Mouse (Mus musculus) liver, embryonic 13.5 days (tissue): ENCODE data around the gene Bloc1s3. TPM values are rescaled to one million over a fixed set of nuclear protein-coding genes. Genes with fewer than 3 reads are reported as not detected.

Source experiments
- ATAC-seq: fragments of 200-750 bp; cut with Nextera tagmentation; 2 replicates; pipeline ENCODE4 v1.8.0; 2017; ENCODE audit warnings: low read depth, mild to moderate bottlenecking, moderate number of reproducible peaks, moderate library complexity
- DNase-seq: peaks from one replicate; pipeline ENCODE4 v3.0.0; 2022
- H3K27ac ChIP-seq: fragments of 300-500 bp; sonication (generic); 2 replicates; pipeline ENCODE4 v1.5.1; 2015; ENCODE audit warnings: moderate library complexity, mild to moderate bottlenecking, inconsistent platforms
- H3K27me3 ChIP-seq: fragments of 300-500 bp; sonication (generic); 2 replicates; pipeline ENCODE4 v1.6.1; 2015; ENCODE audit warnings: mild to moderate bottlenecking, inconsistent platforms
- H3K36me3 ChIP-seq: fragments of 300-500 bp; sonication (generic); 2 replicates; pipeline ENCODE4 v1.6.1; 2015; ENCODE audit warnings: mild to moderate bottlenecking, inconsistent platforms
- H3K4me1 ChIP-seq: fragments of 300-500 bp; sonication (generic); replicated peaks from 2 replicates; pipeline ENCODE4 v1.6.1; 2015; ENCODE audit warnings: inconsistent platforms
- H3K4me2 ChIP-seq: fragments of 300-500 bp; sonication (generic); 2 replicates; pipeline ENCODE4 v1.6.1; 2015; ENCODE audit warnings: inconsistent platforms, mild to moderate bottlenecking, moderate library complexity
- H3K4me3 ChIP-seq: fragments of 300-500 bp; sonication (generic); replicated peaks from 2 replicates; pipeline ENCODE4 v1.5.1; 2015; ENCODE audit warnings: mild to moderate bottlenecking, inconsistent platforms
- H3K9ac ChIP-seq: fragments of 300-500 bp; sonication (generic); 2 replicates; pipeline ENCODE4 v1.6.1; 2015; ENCODE audit warnings: mild to moderate bottlenecking, inconsistent platforms
- H3K9me3 ChIP-seq: fragments of 300-500 bp; sonication (generic); replicated peaks from 2 replicates; pipeline ENCODE4 v1.6.1; 2016; ENCODE audit warnings: inconsistent platforms
- WGBS: fragments of 180-500 bp; shearing (Covaris S2); methylation state at CpG from one replicate; pipeline ENCODE4 v1.1.7; 2015; ENCODE audit not compliant: insufficient replicate concordance; 5-methylcytosine and 5-hydroxymethylcytosine counted together
- polyA plus RNA-seq: library from polyadenylated mRNA; unstranded; fragments of >200 nt; fragmentation: Nextera tagmentation; extraction: Ambion mirVana; gene quantifications from 2 replicates; pipeline ENCODE4 v1.2.1, GENCODE M21; 2015

Bloc1s3 gene
- polyA plus RNA-seq, 1 experiment from 2014 or later: 1.3 TPM

GRCm38 (mm10) chr7:19472403-19472802 lies 35.8 kb downstream of the Bloc1s3 start:
- peak; percentile 46 for ATAC-seq
- no peak overlapping the region; the same call in 1 of the 2 replicates for H3K9ac ChIP-seq
- H3K4me3 ChIP-seq: no peak overlapping the region
- H3K9me3 ChIP-seq: no peaks in the 10 kb centered on the region
- DNase-seq: no peak
- H3K27ac ChIP-seq: peak overlapping the region; percentile 34; the same call in 1 of the 2 replicates
- 21% methylated on average over 4 of the region's 4 CpGs for WGBS
- H3K36me3 ChIP-seq: peaks cover 3% of the 10 kb centered on the region; the same call in 1 of the 2 replicates
- H3K4me2 ChIP-seq: 0 out of 2 replicates have a peak overlapping the region, but pooled peaks have one; percentile 15
- H3K27me3 ChIP-seq: peaks cover 66% of the 10 kb centered on the region
- H3K4me1 ChIP-seq: peaks cover 38% of the 10 kb centered on the region

- no peak overlapping the region for H3K4me2 ChIP-seq
- peaks cover 46% of the 10 kb centered on the region for H3K4me1 ChIP-seq
- no peak overlapping the region for H3K4me3 ChIP-seq
- H3K27ac ChIP-seq: no peak overlapping the region
- peaks cover 3% of the 10 kb centered on the region; the same call in 1 of the 2 replicates for H3K36me3 ChIP-seq
- H3K9me3 ChIP-seq: no peaks in the 10 kb centered on the region
- peaks cover 65% of the 10 kb centered on the region for H3K27me3 ChIP-seq
- no peak for DNase-seq
- no peak for ATAC-seq
- WGBS: 49% methylated on average over 14 of the region's 14 CpGs
- H3K9ac ChIP-seq: no peak overlapping the region
Measured at GRCm38 (mm10) chr7:19470308-19470707, 37.9 kb downstream of the Bloc1s3 start.

GRCm38 (mm10) chr7:19469404-19469803 lies 38.8 kb downstream of the Bloc1s3 start:
- Histone ChIP-seq H3K4me2 (no peak overlapping the region), H3K27ac (no peak overlapping the region), H3K4me3 (no peak overlapping the region), H3K36me3 (no peaks in the 10 kb centered on the region), H3K4me1 (peaks cover 49% of the 10 kb centered on the region), H3K27me3 (peaks cover 65% of the 10 kb centered on the region), H3K9me3 (no peaks in the 10 kb centered on the region), H3K9ac (no peak overlapping the region)
- WGBS: 72% methylated on average over 23 of the region's 23 CpGs
- DNase-seq (no peak), ATAC-seq (no peak)

GRCm38 (mm10) chr7:19468279-19468678 lies 39.9 kb downstream of the Bloc1s3 start:
- DNase-seq (no peak), ATAC-seq (no peak)
- H3K27ac ChIP-seq: no peak overlapping the region
- peaks cover 54% of the 10 kb centered on the region for H3K27me3 ChIP-seq
- peaks cover 42% of the 10 kb centered on the region for H3K4me1 ChIP-seq
- no peaks in the 10 kb centered on the region for H3K36me3 ChIP-seq
- H3K4me2 ChIP-seq: no peak overlapping the region
- no peaks in the 10 kb centered on the region for H3K9me3 ChIP-seq
- H3K4me3 ChIP-seq: no peak overlapping the region
- WGBS: 51% methylated on average over 12 of the region's 12 CpGs
- H3K9ac ChIP-seq: no peak overlapping the region

- peaks cover 50% of the 10 kb centered on the region for H3K27me3 ChIP-seq
- H3K4me3 ChIP-seq: no peak overlapping the region
- ATAC-seq: no peak
- no peaks in the 10 kb centered on the region for H3K9me3 ChIP-seq
- no peaks in the 10 kb centered on the region for H3K36me3 ChIP-seq
- H3K27ac ChIP-seq: no peak overlapping the region
- no peak overlapping the region for H3K4me2 ChIP-seq
- 26% methylated on average over 6 of the region's 6 CpGs for WGBS
- peaks cover 46% of the 10 kb centered on the region for H3K4me1 ChIP-seq
- DNase-seq: peak; percentile 23
- no peak overlapping the region for H3K9ac ChIP-seq
Measured at GRCm38 (mm10) chr7:19467638-19468037, 40.5 kb downstream of the Bloc1s3 start.

GRCm38 (mm10) chr7:19466602-19467145 lies 41.5 kb downstream of the Bloc1s3 start:
- no peaks in the 10 kb centered on the region for H3K36me3 ChIP-seq
- H3K9ac ChIP-seq: no peak overlapping the region
- DNase-seq (no peak), ATAC-seq (peak; percentile 38; the same call in 1 of the 2 replicates)
- 0 out of 2 replicates have a peak overlapping the region, but pooled peaks have one; percentile 13 for H3K27ac ChIP-seq
- no peak overlapping the region for H3K4me2 ChIP-seq
- peaks cover 44% of the 10 kb centered on the region for H3K27me3 ChIP-seq
- H3K4me3 ChIP-seq: no peak overlapping the region
- WGBS: 56% methylated on average over 5 of the region's 5 CpGs
- peaks cover 45% of the 10 kb centered on the region for H3K4me1 ChIP-seq
- H3K9me3 ChIP-seq: no peaks in the 10 kb centered on the region

- 0 out of 2 replicates have a peak overlapping the region, but pooled peaks have one; percentile 20 for H3K9ac ChIP-seq
- 14% methylated on average over 22 of the region's 22 CpGs for WGBS
- ATAC-seq: no peak
- no peak overlapping the region for H3K27ac ChIP-seq
- peak overlapping the region; percentile 32 for H3K4me2 ChIP-seq
- DNase-seq: no peak
- peak overlapping the region; percentile 12 for H3K4me3 ChIP-seq
- peaks cover 40% of the 10 kb centered on the region for H3K4me1 ChIP-seq
- no peaks in the 10 kb centered on the region for H3K9me3 ChIP-seq
- H3K27me3 ChIP-seq: peaks cover 33% of the 10 kb centered on the region
- no peaks in the 10 kb centered on the region for H3K36me3 ChIP-seq
Measured at GRCm38 (mm10) chr7:19464367-19465307, 43.5 kb downstream of the Bloc1s3 start.

- peak within 1 kb of the TSS; percentile 36 for H3K4me3 ChIP-seq
Measured at GRCm38 (mm10) chr7:19462884-19463381, 45.2 kb downstream of the Bloc1s3 start, which contains the start of gene Exoc3l2. Gene Exoc3l2 (plus strand): TSS chr7:19463331.

GRCm38 (mm10) chr7:19462443-19462842 lies 45.7 kb downstream of the Bloc1s3 start:
- Histone ChIP-seq H3K9ac (no peak overlapping the region), H3K4me1 (peaks cover 47% of the 10 kb centered on the region), H3K27ac (no peak overlapping the region; the same call in 1 of the 2 replicates), H3K27me3 (peaks cover 24% of the 10 kb centered on the region), H3K36me3 (no peaks in the 10 kb centered on the region), H3K4me3 (0 out of 2 replicates have a peak overlapping the region, but pooled peaks have one; percentile 3), H3K4me2 (peak overlapping the region; percentile 23; the same call in 1 of the 2 replicates), H3K9me3 (no peaks in the 10 kb centered on the region)
- ATAC-seq (no peak), DNase-seq (no peak)
- 30% methylated on average over 4 of the region's 4 CpGs for WGBS

More at GRCm38 (mm10) chr7:19462884-19463381, 45.2 kb downstream of the Bloc1s3 start, which contains the start of gene Exoc3l2:
- H3K9me3 ChIP-seq: no peaks in the 10 kb centered on the region
- no peaks in the 10 kb centered on the region for H3K36me3 ChIP-seq
- DNase-seq: no peak
- H3K27ac ChIP-seq: no peak within 1 kb of the TSS; the same call in 1 of the 2 replicates
- H3K4me2 ChIP-seq: peak within 1 kb of the TSS; percentile 32
- peaks cover 47% of the 10 kb centered on the region for H3K4me1 ChIP-seq
- WGBS: 14% methylated on average over 6 of the region's 6 CpGs
- no peak for ATAC-seq
- H3K27me3 ChIP-seq: peaks cover 24% of the 10 kb centered on the region
- peak within 1 kb of the TSS; percentile 43; the same call in 1 of the 2 replicates for H3K9ac ChIP-seq

GRCm38 (mm10) chr7:19461488-19461887 lies 46.7 kb downstream of the Bloc1s3 start:
- Histone ChIP-seq H3K27ac (no peak overlapping the region), H3K27me3 (peaks cover 24% of the 10 kb centered on the region), H3K9me3 (no peaks in the 10 kb centered on the region), H3K36me3 (no peaks in the 10 kb centered on the region), H3K4me1 (peaks cover 52% of the 10 kb centered on the region), H3K4me2 (no peak overlapping the region), H3K9ac (no peak overlapping the region), H3K4me3 (no peak overlapping the region)
- DNase-seq (peak; percentile 36), ATAC-seq (no peak)
- WGBS: 11% methylated on average over 6 of the region's 6 CpGs

- peaks cover 17% of the 10 kb centered on the region; the same call in 1 of the 2 replicates for H3K27me3 ChIP-seq
- no peak overlapping the region for H3K9ac ChIP-seq
- H3K36me3 ChIP-seq: no peaks in the 10 kb centered on the region
- peaks cover 58% of the 10 kb centered on the region for H3K4me1 ChIP-seq
- no peak overlapping the region for H3K4me3 ChIP-seq
- WGBS: 61% methylated on average over 1 of the region's 1 CpGs
- no peaks in the 10 kb centered on the region for H3K9me3 ChIP-seq
- no peak for DNase-seq
- no peak overlapping the region for H3K4me2 ChIP-seq
- no peak for ATAC-seq
- H3K27ac ChIP-seq: no peak overlapping the region
Measured at GRCm38 (mm10) chr7:19460500-19460899, 47.7 kb downstream of the Bloc1s3 start.
